Mouse (Mus musculus) midbrain, embryonic 14.5 days (tissue): Measurements from ENCODE around the gene Plxnb1. TPM values are rescaled to one million over a fixed set of nuclear protein-coding genes. Genes with fewer than 3 reads are reported as not detected.

Experiments
- ATAC-seq: fragments of 200-750 bp; cut with Nextera tagmentation; 2 replicates; pipeline ENCODE4 v1.8.0; 2017; ENCODE audit warnings: moderate number of reproducible peaks, moderate library complexity; ENCODE audit not compliant: low FRiP score, low TSS enrichment
- DNase-seq: peaks from one replicate; pipeline ENCODE4 v3.0.0-alpha.2; 2015
- H3K27ac ChIP-seq: fragments of 300-500 bp; sonication (generic); replicated peaks from 2 replicates; pipeline ENCODE4 v1.5.1; 2014; ENCODE audit warnings: mild to moderate bottlenecking, low read depth, low read length, moderate library complexity
- H3K27me3 ChIP-seq: fragments of 300-500 bp; sonication (generic); 2 replicates; pipeline ENCODE4 v1.6.1; 2014; ENCODE audit warnings: low read length, control low read depth, mixed read lengths; ENCODE audit not compliant: control insufficient read depth, insufficient read depth
- H3K36me3 ChIP-seq: fragments of 300-500 bp; sonication (generic); 2 replicates; pipeline ENCODE4 v1.6.1; 2014; ENCODE audit warnings: low read length, control low read depth; ENCODE audit not compliant: control insufficient read depth, insufficient read depth
- H3K4me1 ChIP-seq: fragments of 300-500 bp; sonication (generic); 2 replicates; pipeline ENCODE4 v1.6.1; 2014; ENCODE audit warnings: mild to moderate bottlenecking, antibody characterized with exemption, low read length, control low read depth; ENCODE audit not compliant: control insufficient read depth, insufficient read depth
- H3K4me2 ChIP-seq: fragments of 300-500 bp; sonication (generic); 2 replicates; pipeline ENCODE4 v1.6.1; 2014; ENCODE audit warnings: mild to moderate bottlenecking, low read length, moderate library complexity
- H3K4me3 ChIP-seq: fragments of 300-500 bp; sonication (generic); replicated peaks from 2 replicates; pipeline ENCODE4 v1.5.1; 2014; ENCODE audit warnings: low read depth, low read length
- H3K9ac ChIP-seq: fragments of 300-500 bp; sonication (generic); replicated peaks from 2 replicates; pipeline ENCODE4 v1.6.1; 2014; ENCODE audit warnings: mild to moderate bottlenecking, low read length, moderate library complexity
- H3K9me3 ChIP-seq: fragments of 300-500 bp; sonication (generic); 2 replicates; pipeline ENCODE4 v1.6.1; 2016; ENCODE audit warnings: low read length, control low read depth, mixed read lengths; ENCODE audit not compliant: control insufficient read depth
- WGBS: fragments of 180-500 bp; shearing (Covaris S2); extraction: QIAGEN DNeasy Blood & Tissue Kit; methylation state at CpG from one replicate; pipeline ENCODE4 v1.1.7; 2014; 5-methylcytosine and 5-hydroxymethylcytosine counted together
- polyA plus RNA-seq: library from polyadenylated mRNA; unstranded; fragments of >200 nt; fragmentation: Nextera tagmentation; extraction: Ambion mirVana; gene quantifications from 2 replicates; pipeline ENCODE4 v1.2.1, GENCODE M21; 2014

Plxnb1 gene
- polyA plus RNA-seq, 1 experiment from 2014 or later = 21.7 TPM

- Histone ChIP-seq H3K4me2 (peak within 1 kb of the TSS; percentile 89), H3K9ac (peak within 1 kb of the TSS; percentile 86), H3K4me1 (peaks cover 15% of the 10 kb centered on the region), H3K27ac (peak within 1 kb of the TSS; percentile 66), H3K9me3 (no peaks in the 10 kb centered on the region), H3K36me3 (peaks cover 12% of the 10 kb centered on the region; the same call in 1 of the 2 replicates), H3K4me3 (peak within 1 kb of the TSS; percentile 80), H3K27me3 (no peaks in the 10 kb centered on the region)
- under 1% methylated on average over 37 of the region's 37 CpGs for WGBS
- ATAC-seq = peak; percentile 96
- peak; percentile 91 for DNase-seq
Measured at GRCm38 (mm10) chr9:109082124-109082800, 12.9 kb upstream of the Plxnb1 start, which contains the start of the genes Ccdc51 and Tma7. Gene Ccdc51, plus strand, starts transcription at chr9:109082493. Gene Tma7, minus strand, starts transcription at chr9:109082587.

GRCm38 (mm10) chr9:109084922-109085321 is 10.3 kb upstream of the Plxnb1 start:
- no peak overlapping the region for H3K4me3 ChIP-seq
- no peak overlapping the region for H3K4me2 ChIP-seq
- H3K36me3 ChIP-seq = peaks cover 4% of the 10 kb centered on the region
- H3K27me3 ChIP-seq = no peaks in the 10 kb centered on the region
- H3K27ac ChIP-seq = no peak overlapping the region
- H3K4me1 ChIP-seq = peaks cover 15% of the 10 kb centered on the region
- no peaks in the 10 kb centered on the region for H3K9me3 ChIP-seq
- 17% methylated on average over 2 of the region's 2 CpGs for WGBS
- no peak for ATAC-seq
- no peak overlapping the region for H3K9ac ChIP-seq
- DNase-seq = peak; percentile 71

GRCm38 (mm10) chr9:109087987-109088386 is 7.2 kb upstream of the Plxnb1 start:
- WGBS = 6% methylated on average over 5 of the region's 5 CpGs
- Histone ChIP-seq H3K27me3 (no peaks in the 10 kb centered on the region), H3K4me1 (peaks cover 5% of the 10 kb centered on the region), H3K4me3 (no peak overlapping the region), H3K4me2 (no peak overlapping the region), H3K36me3 (peaks cover 27% of the 10 kb centered on the region), H3K9ac (peak overlapping the region; percentile 1; the same call in 1 of the 2 replicates), H3K27ac (no peak overlapping the region), H3K9me3 (no peaks in the 10 kb centered on the region)
- ATAC-seq = no peak
- peak; percentile 80 for DNase-seq

GRCm38 (mm10) chr9:109090446-109090845 is 4.7 kb upstream of the Plxnb1 start:
- 57% methylated on average over 15 of the region's 15 CpGs for WGBS
- no peak overlapping the region for H3K27ac ChIP-seq
- H3K4me1 ChIP-seq = peaks cover 11% of the 10 kb centered on the region
- no peak overlapping the region for H3K4me3 ChIP-seq
- H3K27me3 ChIP-seq = no peaks in the 10 kb centered on the region
- H3K4me2 ChIP-seq = no peak overlapping the region
- no peak for ATAC-seq
- H3K9me3 ChIP-seq = no peaks in the 10 kb centered on the region
- no peak overlapping the region for H3K9ac ChIP-seq
- H3K36me3 ChIP-seq = peaks cover 27% of the 10 kb centered on the region
- DNase-seq = no peak

GRCm38 (mm10) chr9:109091802-109092201 is 3.4 kb upstream of the Plxnb1 start:
- Histone ChIP-seq H3K4me2 (no peak overlapping the region), H3K9me3 (no peaks in the 10 kb centered on the region)

GRCm38 (mm10) chr9:109092799-109093198 is 2.4 kb upstream of the Plxnb1 start:
- no peaks in the 10 kb centered on the region for H3K27me3 ChIP-seq
- DNase-seq (no peak), ATAC-seq (no peak)
- peaks cover 27% of the 10 kb centered on the region for H3K36me3 ChIP-seq
- no peak overlapping the region for H3K27ac ChIP-seq
- H3K4me1 ChIP-seq = peaks cover 22% of the 10 kb centered on the region
- no peak overlapping the region for H3K4me2 ChIP-seq
- 29% methylated on average over 6 of the region's 6 CpGs for WGBS
- H3K9me3 ChIP-seq = no peaks in the 10 kb centered on the region
- no peak overlapping the region for H3K4me3 ChIP-seq
- no peak overlapping the region for H3K9ac ChIP-seq

More at GRCm38 (mm10) chr9:109091802-109092201, 3.4 kb upstream of the Plxnb1 start:
- Histone ChIP-seq H3K4me3 (no peak overlapping the region), H3K4me1 (peaks cover 13% of the 10 kb centered on the region), H3K27ac (no peak overlapping the region), H3K27me3 (no peaks in the 10 kb centered on the region), H3K36me3 (peaks cover 27% of the 10 kb centered on the region), H3K9ac (no peak overlapping the region)
- DNase-seq = no peak
- no peak for ATAC-seq
- 94% methylated on average over 8 of the region's 8 CpGs for WGBS

- Histone ChIP-seq H3K36me3 (peaks cover 27% of the 10 kb centered on the region), H3K9ac (peak overlapping the region; percentile 97), H3K4me1 (peaks cover 34% of the 10 kb centered on the region), H3K27me3 (no peaks in the 10 kb centered on the region), H3K9me3 (no peaks in the 10 kb centered on the region), H3K4me3 (peak overlapping the region; percentile 76), H3K4me2 (peak overlapping the region; percentile 97), H3K27ac (peak overlapping the region; percentile 100)
- DNase-seq (peak; percentile 35), ATAC-seq (no peak)
- 17% methylated on average over 11 of the region's 11 CpGs for WGBS
Measured at GRCm38 (mm10) chr9:109093786-109094552, 1.2 kb upstream of the Plxnb1 start.

- DNase-seq (no peak), ATAC-seq (no peak; the same call in 1 of the 2 replicates)
- H3K4me3 ChIP-seq = peak overlapping the region; percentile 76
- peak overlapping the region; percentile 100 for H3K27ac ChIP-seq
- H3K4me2 ChIP-seq = peak overlapping the region; percentile 97
- peak overlapping the region; percentile 97 for H3K9ac ChIP-seq
- no peaks in the 10 kb centered on the region for H3K9me3 ChIP-seq
- H3K36me3 ChIP-seq = peaks cover 31% of the 10 kb centered on the region
- WGBS = 1% methylated on average over 21 of the region's 21 CpGs
- no peaks in the 10 kb centered on the region for H3K27me3 ChIP-seq
- peaks cover 39% of the 10 kb centered on the region for H3K4me1 ChIP-seq
Measured at GRCm38 (mm10) chr9:109094553-109095136, 544 bp upstream of the Plxnb1 start.
